Mouse (Mus musculus) bone marrow macrophage, adult 2 months (primary cell): ENCODE results near the gene Synpr. TPM values are rescaled to one million over a fixed set of nuclear protein-coding genes. Genes with fewer than 3 reads are reported as not detected.

Experiments
- H3K27ac ChIP-seq: 2 replicates; pipeline ENCODE4 v1.5.1; 2012; ENCODE audit warnings: low read depth, low read length; ENCODE audit not compliant: insufficient read depth
- H3K4me1 ChIP-seq: 2 replicates; pipeline ENCODE4 v1.6.1; 2012; ENCODE audit warnings: low read length; ENCODE audit not compliant: control insufficient read depth, insufficient read depth
- H3K4me3 ChIP-seq: 2 replicates; pipeline ENCODE4 v1.5.1; 2012; ENCODE audit warnings: mild to moderate bottlenecking, low read length, moderate library complexity; ENCODE audit not compliant: insufficient read depth
- CTCF ChIP-seq: IDR thresholded peaks from 2 replicates; pipeline ENCODE4 v1.5.1; 2012; ENCODE audit warnings: low read depth, mild to moderate bottlenecking, low read length, moderate library complexity
- POLR2A ChIP-seq: IDR thresholded peaks from 2 replicates; pipeline ENCODE4 v1.6.1; 2012; ENCODE audit warnings: mild to moderate bottlenecking, low read depth, low read length, borderline replicate concordance
- polyA plus RNA-seq: library from polyadenylated mRNA; stranded (reverse); fragments of >200 nt; gene quantifications from 2 replicates; pipeline ENCODE4 v1.2.4, GENCODE M21; 2012; ENCODE audit not compliant: missing spikeins, insufficient read depth, insufficient read length

The Synpr gene
- polyA plus RNA-seq, 1 experiment, result not detected

GRCm38 (mm10) chr14:13411636-13412035, 127.1 kb downstream of the Synpr start:
- H3K27ac ChIP-seq, result no peak overlapping the region
- TF ChIP-seq POLR2A (no peak), CTCF (no peak)
- no peaks in the 10 kb centered on the region for H3K4me1 ChIP-seq
- no peak overlapping the region for H3K4me3 ChIP-seq

DNA sequence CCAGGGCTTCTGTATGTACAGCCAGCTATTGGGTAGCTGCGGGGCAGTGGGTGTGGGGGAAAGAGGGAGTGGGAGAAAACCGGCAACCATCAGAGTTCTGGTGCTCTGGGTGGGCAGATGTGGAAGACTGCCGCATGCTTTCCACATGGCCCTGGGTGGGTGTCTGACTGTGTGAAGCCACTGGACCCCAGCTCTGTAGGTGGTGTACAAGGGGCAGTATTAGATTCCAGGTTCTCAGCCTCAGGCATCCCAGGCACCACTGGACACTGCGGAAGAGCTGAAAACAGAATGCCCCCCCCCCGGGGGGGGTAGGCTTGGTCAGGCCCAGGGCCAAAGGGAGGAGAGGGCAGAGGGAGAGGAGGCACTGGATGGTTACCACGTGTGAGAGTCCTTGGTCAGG, 156.1 kb downstream of the Synpr start:
- TF ChIP-seq POLR2A (no peak), CTCF (no peak)
- H3K27ac ChIP-seq, result no peak overlapping the region
- no peak overlapping the region for H3K4me3 ChIP-seq
- no peaks in the 10 kb centered on the region for H3K4me1 ChIP-seq

GRCm38 (mm10) chr14:13444908-13445307, 160.3 kb downstream of the Synpr start:
- Histone ChIP-seq H3K4me3 (no peak overlapping the region), H3K27ac (no peak overlapping the region), H3K4me1 (no peaks in the 10 kb centered on the region)
- TF ChIP-seq CTCF (no peak), POLR2A (no peak)

GRCm38 (mm10) chr14:13453461-13454204, 169.1 kb downstream of the Synpr start:
- Histone ChIP-seq H3K27ac (no peak overlapping the region), H3K4me3 (no peak overlapping the region), H3K4me1 (no peaks in the 10 kb centered on the region)
- no peak for TF ChIP-seq POLR2A
- no peak for TF ChIP-seq CTCF

DNA sequence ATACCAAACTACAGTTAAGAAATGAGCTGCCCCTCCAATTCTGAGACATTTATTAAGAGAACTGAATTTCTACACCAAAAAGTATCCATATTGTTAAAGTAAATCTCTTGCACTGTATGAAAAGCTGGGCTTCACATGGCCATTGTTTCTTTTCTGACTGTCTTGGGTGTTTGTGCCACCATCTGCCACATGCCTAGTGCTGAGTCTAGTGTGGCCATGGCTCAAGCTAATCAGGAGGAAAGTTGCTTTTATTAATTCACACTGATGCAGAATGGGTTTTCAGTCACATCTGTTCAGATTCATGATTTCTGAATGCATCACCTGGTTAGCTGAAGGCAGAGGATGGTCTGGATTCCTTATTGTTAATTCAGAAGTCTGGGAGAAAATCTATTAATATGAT, 170.4 kb downstream of the Synpr start:
- Histone ChIP-seq H3K4me3 (no peak overlapping the region), H3K4me1 (no peaks in the 10 kb centered on the region), H3K27ac (no peak overlapping the region)
- TF ChIP-seq POLR2A (no peak), CTCF (no peak)

DNA sequence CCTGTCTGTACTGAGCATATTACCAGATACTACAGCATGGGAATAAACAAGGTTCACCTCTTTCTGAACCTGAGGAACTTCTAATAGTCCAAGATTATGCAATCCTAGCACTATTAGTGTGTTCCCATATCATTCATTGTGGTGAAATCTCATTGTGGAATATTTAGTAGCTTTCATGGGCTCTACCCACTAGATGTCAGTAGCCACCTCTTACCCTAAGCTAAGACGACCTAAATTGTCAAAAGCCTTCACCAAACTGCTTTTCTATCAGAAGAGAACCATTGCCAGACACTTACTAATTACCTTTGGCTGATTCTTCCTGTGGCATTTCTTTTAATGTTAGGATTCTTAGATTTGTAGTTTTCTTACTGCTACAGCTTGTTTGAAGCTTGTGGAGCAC, 174.8 kb downstream of the Synpr start:
- no peak for TF ChIP-seq POLR2A
- no peak for TF ChIP-seq CTCF
- H3K4me1 ChIP-seq, result no peaks in the 10 kb centered on the region
- no peak overlapping the region for H3K4me3 ChIP-seq
- H3K27ac ChIP-seq, result no peak overlapping the region

DNA sequence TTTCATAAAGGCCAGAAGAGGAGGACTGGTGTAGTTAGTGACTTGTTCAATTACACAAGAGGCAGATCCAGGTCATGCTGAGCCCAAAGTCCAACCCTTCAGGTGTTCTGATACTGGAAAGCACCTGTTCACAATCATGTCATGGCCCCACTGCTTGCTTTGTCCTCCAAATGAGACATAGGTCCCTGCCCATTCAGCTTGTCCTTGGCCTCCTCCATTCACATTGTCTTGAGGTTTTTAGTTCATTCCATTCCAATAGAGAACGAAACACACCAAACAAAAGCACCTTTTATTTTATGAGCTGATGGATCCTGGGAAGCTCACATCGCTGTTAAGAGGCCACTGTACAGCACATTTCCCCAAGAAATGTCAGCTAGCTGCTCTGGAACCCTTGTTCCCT, 184.6 kb downstream of the Synpr start:
- Histone ChIP-seq H3K27ac (no peak overlapping the region), H3K4me1 (no peaks in the 10 kb centered on the region), H3K4me3 (no peak overlapping the region)
- TF ChIP-seq POLR2A (no peak), CTCF (no peak)

- no peaks in the 10 kb centered on the region for H3K4me1 ChIP-seq
- TF ChIP-seq CTCF, result no peak
- H3K27ac ChIP-seq, result no peak overlapping the region
- no peak overlapping the region for H3K4me3 ChIP-seq
These were observed 193.2 kb downstream of the Synpr start for GRCm38 (mm10) chr14:13477821-13478220.

DNA sequence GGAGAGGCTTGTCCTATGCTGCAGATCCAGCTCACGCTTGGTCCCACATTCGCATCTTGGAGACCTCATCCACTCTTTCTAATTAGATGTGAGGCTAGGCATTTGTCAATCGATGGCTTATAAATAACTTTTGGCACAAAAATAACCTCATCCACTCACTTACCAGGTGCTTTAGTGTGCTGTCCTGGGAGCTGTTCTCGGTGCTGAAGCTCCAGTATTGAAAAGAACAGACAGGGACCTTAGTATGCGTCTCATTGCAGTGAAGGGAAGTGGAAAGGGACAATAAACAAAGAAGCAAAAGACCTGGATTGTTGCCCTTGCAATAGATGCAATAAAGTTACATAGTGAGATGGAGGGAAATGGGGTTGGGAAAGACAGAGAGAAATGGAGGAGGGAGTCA, 220.8 kb downstream of the Synpr start:
- Histone ChIP-seq H3K27ac (no peak overlapping the region), H3K4me1 (no peaks in the 10 kb centered on the region), H3K4me3 (no peak overlapping the region)
- TF ChIP-seq POLR2A (no peak), CTCF (no peak)

DNA sequence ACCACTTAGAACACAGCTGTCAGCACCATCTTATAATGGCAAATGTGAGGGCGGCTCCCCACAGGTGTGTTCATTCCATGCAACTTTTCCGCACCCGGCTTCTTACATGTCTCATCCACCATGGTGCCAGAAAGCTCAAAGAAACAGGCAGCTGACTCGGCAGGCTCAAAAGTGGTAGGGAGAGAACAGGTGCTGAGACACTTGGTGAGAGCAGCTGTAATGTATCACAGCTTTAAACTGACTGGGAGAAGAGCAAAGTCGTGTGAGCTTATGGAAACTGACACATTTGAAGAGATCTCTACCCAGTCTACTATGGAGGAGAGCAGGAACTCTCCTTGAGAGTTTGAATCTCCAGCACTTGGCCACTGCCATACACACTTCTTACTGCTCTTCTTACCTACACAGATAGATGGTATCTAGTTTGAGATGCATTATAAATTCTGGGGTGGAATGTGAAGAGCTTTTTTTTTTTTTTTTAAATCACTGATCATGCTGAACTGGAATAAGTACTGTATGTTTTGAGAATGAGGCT, 234.1 kb downstream of the Synpr start:
- no peak overlapping the region for H3K27ac ChIP-seq
- TF ChIP-seq POLR2A (no peak), CTCF (no peak)
- no peak overlapping the region for H3K4me3 ChIP-seq
- peaks cover 2% of the 10 kb centered on the region; the same call in 1 of the 2 replicates for H3K4me1 ChIP-seq
